Mouse (Mus musculus) lung, embryonic 15.5 days (tissue): Measurements from ENCODE around the gene Trpm5. TPM values are rescaled to one million over a fixed set of nuclear protein-coding genes. Genes with fewer than 3 reads are reported as not detected.

Experiments
- ATAC-seq: fragments of 200-750 bp; cut with Nextera tagmentation; 2 replicates; pipeline ENCODE4 v1.8.0; 2017; ENCODE audit warnings: moderate number of reproducible peaks, borderline replicate concordance; ENCODE audit not compliant: low FRiP score, low TSS enrichment; ENCODE audit errors: extremely low read depth
- H3K27ac ChIP-seq: fragments of 300-500 bp; sonication (generic); 2 replicates; pipeline ENCODE4 v1.5.1; 2015; ENCODE audit warnings: moderate library complexity, mild to moderate bottlenecking, inconsistent platforms
- H3K27me3 ChIP-seq: fragments of 300-500 bp; sonication (generic); 2 replicates; pipeline ENCODE4 v1.6.1; 2015; ENCODE audit warnings: inconsistent platforms
- H3K36me3 ChIP-seq: fragments of 300-500 bp; sonication (generic); 2 replicates; pipeline ENCODE4 v1.6.1; 2015; ENCODE audit warnings: inconsistent platforms
- H3K4me1 ChIP-seq: fragments of 300-500 bp; sonication (generic); 2 replicates; pipeline ENCODE4 v1.6.1; 2015; ENCODE audit warnings: inconsistent platforms
- H3K4me2 ChIP-seq: fragments of 300-500 bp; sonication (generic); 2 replicates; pipeline ENCODE4 v1.6.1; 2015; ENCODE audit warnings: inconsistent platforms, mild to moderate bottlenecking, moderate library complexity
- H3K4me3 ChIP-seq: fragments of 300-500 bp; sonication (generic); 2 replicates; pipeline ENCODE4 v1.5.1; 2015; ENCODE audit warnings: mild to moderate bottlenecking, inconsistent platforms
- H3K9ac ChIP-seq: fragments of 300-500 bp; sonication (generic); 2 replicates; pipeline ENCODE4 v1.6.1; 2015; ENCODE audit warnings: inconsistent platforms
- H3K9me3 ChIP-seq: fragments of 300-500 bp; sonication (generic); 2 replicates; pipeline ENCODE4 v1.6.1; 2016; ENCODE audit warnings: inconsistent platforms
- WGBS: fragments of 180-500 bp; shearing (Covaris S2); methylation state at CpG from one replicate; pipeline ENCODE4 v1.1.7; 2015; 5-methylcytosine and 5-hydroxymethylcytosine counted together
- polyA plus RNA-seq: library from polyadenylated mRNA; unstranded; fragments of >200 nt; fragmentation: Nextera tagmentation; extraction: Ambion mirVana; gene quantifications from 2 replicates; pipeline ENCODE4 v1.2.1, GENCODE M21; 2015

Trpm5 gene
- polyA plus RNA-seq, 1 experiment from 2014 or later, result 4.4 TPM

- no peak overlapping the region for H3K27ac ChIP-seq
- H3K36me3 ChIP-seq, result no peaks in the 10 kb centered on the region
- 95% methylated on average over 2 of the region's 2 CpGs for WGBS
- H3K9ac ChIP-seq, result no peak overlapping the region
- no peak overlapping the region for H3K4me2 ChIP-seq
- H3K4me1 ChIP-seq, result no peaks in the 10 kb centered on the region
- H3K9me3 ChIP-seq, result no peaks in the 10 kb centered on the region
- no peak overlapping the region for H3K4me3 ChIP-seq
- H3K27me3 ChIP-seq, result no peaks in the 10 kb centered on the region
- ATAC-seq, result no peak
These were observed 60.3 kb downstream of the Trpm5 start for GRCm38 (mm10) chr7:143034112-143034511.

GRCm38 (mm10) chr7:143033581-143033980 is 60.9 kb downstream of the Trpm5 start:
- Histone ChIP-seq H3K4me3 (no peak overlapping the region), H3K36me3 (no peaks in the 10 kb centered on the region), H3K9me3 (no peaks in the 10 kb centered on the region), H3K4me2 (no peak overlapping the region), H3K9ac (no peak overlapping the region), H3K27ac (no peak overlapping the region), H3K27me3 (no peaks in the 10 kb centered on the region), H3K4me1 (no peaks in the 10 kb centered on the region)
- WGBS, result 70% methylated on average over 4 of the region's 4 CpGs
- ATAC-seq, result no peak

GRCm38 (mm10) chr7:143031816-143032215 is 62.6 kb downstream of the Trpm5 start:
- 43% methylated on average over 1 of the region's 1 CpGs for WGBS
- H3K4me2 ChIP-seq, result no peak overlapping the region
- H3K9me3 ChIP-seq, result no peaks in the 10 kb centered on the region
- H3K4me1 ChIP-seq, result peaks cover 5% of the 10 kb centered on the region; the same call in 1 of the 2 replicates
- H3K4me3 ChIP-seq, result no peak overlapping the region
- H3K36me3 ChIP-seq, result no peaks in the 10 kb centered on the region
- no peak overlapping the region for H3K9ac ChIP-seq
- no peaks in the 10 kb centered on the region for H3K27me3 ChIP-seq
- no peak for ATAC-seq
- H3K27ac ChIP-seq, result no peak overlapping the region

- Histone ChIP-seq H3K27ac (no peak overlapping the region), H3K4me3 (no peak overlapping the region), H3K4me2 (no peak overlapping the region), H3K4me1 (peaks cover 5% of the 10 kb centered on the region; the same call in 1 of the 2 replicates), H3K9ac (no peak overlapping the region), H3K36me3 (no peaks in the 10 kb centered on the region), H3K27me3 (no peaks in the 10 kb centered on the region), H3K9me3 (no peaks in the 10 kb centered on the region)
- WGBS, result 77% methylated on average over 4 of the region's 4 CpGs
- no peak for ATAC-seq
These were observed 67.2 kb downstream of the Trpm5 start for GRCm38 (mm10) chr7:143027196-143027595.

GRCm38 (mm10) chr7:143025496-143025895 is 68.9 kb downstream of the Trpm5 start:
- WGBS, result 85% methylated on average over 3 of the region's 3 CpGs
- H3K27me3 ChIP-seq, result no peaks in the 10 kb centered on the region

GRCm38 (mm10) chr7:143024293-143024692 is 70.1 kb downstream of the Trpm5 start:
- Histone ChIP-seq H3K4me3 (no peak overlapping the region), H3K4me1 (peaks cover 11% of the 10 kb centered on the region), H3K9ac (no peak overlapping the region), H3K4me2 (no peak overlapping the region), H3K36me3 (no peaks in the 10 kb centered on the region), H3K27ac (no peak overlapping the region), H3K27me3 (no peaks in the 10 kb centered on the region), H3K9me3 (no peaks in the 10 kb centered on the region)
- ATAC-seq, result no peak
- WGBS, result 98% methylated on average over 1 of the region's 1 CpGs

More at GRCm38 (mm10) chr7:143025496-143025895, 68.9 kb downstream of the Trpm5 start:
- H3K4me1 ChIP-seq, result peaks cover 11% of the 10 kb centered on the region
- ATAC-seq, result no peak
- H3K27ac ChIP-seq, result no peak overlapping the region
- H3K9me3 ChIP-seq, result no peaks in the 10 kb centered on the region
- H3K4me2 ChIP-seq, result no peak overlapping the region
- H3K36me3 ChIP-seq, result no peaks in the 10 kb centered on the region
- no peak overlapping the region for H3K9ac ChIP-seq
- H3K4me3 ChIP-seq, result no peak overlapping the region

- H3K4me3 ChIP-seq, result no peak overlapping the region
- no peak for ATAC-seq
- no peaks in the 10 kb centered on the region for H3K36me3 ChIP-seq
- peaks cover 11% of the 10 kb centered on the region for H3K4me1 ChIP-seq
- no peaks in the 10 kb centered on the region for H3K27me3 ChIP-seq
- no peak overlapping the region for H3K4me2 ChIP-seq
- no peaks in the 10 kb centered on the region for H3K9me3 ChIP-seq
- H3K9ac ChIP-seq, result no peak overlapping the region
- WGBS, result 92% methylated on average over 2 of the region's 2 CpGs
- H3K27ac ChIP-seq, result no peak overlapping the region
These were observed 70.9 kb downstream of the Trpm5 start for GRCm38 (mm10) chr7:143023499-143023898.

GRCm38 (mm10) chr7:143021356-143022164 is 72.9 kb downstream of the Trpm5 start:
- no peak overlapping the region for H3K4me3 ChIP-seq
- H3K9ac ChIP-seq, result no peak overlapping the region
- H3K36me3 ChIP-seq, result no peaks in the 10 kb centered on the region
- H3K27me3 ChIP-seq, result no peaks in the 10 kb centered on the region
- ATAC-seq, result no peak
- 45% methylated on average over 5 of the region's 5 CpGs for WGBS
- H3K4me1 ChIP-seq, result peaks cover 13% of the 10 kb centered on the region
- H3K9me3 ChIP-seq, result no peaks in the 10 kb centered on the region
- no peak overlapping the region for H3K27ac ChIP-seq
- no peak overlapping the region for H3K4me2 ChIP-seq

- WGBS, result 77% methylated on average over 3 of the region's 3 CpGs
- ATAC-seq, result no peak
These were observed 73.7 kb downstream of the Trpm5 start for GRCm38 (mm10) chr7:143020764-143021163.

GRCm38 (mm10) chr7:143020040-143020439 is 74.4 kb downstream of the Trpm5 start:
- peaks cover 28% of the 10 kb centered on the region for H3K4me1 ChIP-seq
- no peak overlapping the region for H3K27ac ChIP-seq
- H3K9ac ChIP-seq, result no peak overlapping the region
- H3K4me2 ChIP-seq, result no peak overlapping the region
- no peaks in the 10 kb centered on the region for H3K27me3 ChIP-seq
- ATAC-seq, result no peak
- no peak overlapping the region for H3K4me3 ChIP-seq
- H3K9me3 ChIP-seq, result no peaks in the 10 kb centered on the region
- H3K36me3 ChIP-seq, result no peaks in the 10 kb centered on the region

More at GRCm38 (mm10) chr7:143020764-143021163, 73.7 kb downstream of the Trpm5 start:
- no peaks in the 10 kb centered on the region for H3K9me3 ChIP-seq
- H3K4me2 ChIP-seq, result no peak overlapping the region
- no peak overlapping the region for H3K27ac ChIP-seq
- peaks cover 21% of the 10 kb centered on the region for H3K4me1 ChIP-seq
- H3K9ac ChIP-seq, result no peak overlapping the region
- no peak overlapping the region for H3K4me3 ChIP-seq
- H3K27me3 ChIP-seq, result no peaks in the 10 kb centered on the region
- no peaks in the 10 kb centered on the region for H3K36me3 ChIP-seq
